Mouse (Mus musculus) kidney, adult 8-10 months (tissue): ENCODE measurements at regions not wholly inside any gene's neighbourhood (a gene's known extent, or its start where the extent isn't known, plus 50 kb on each side); places are given as distances from the start of the nearest gene placed in this dataset.

Experiments used
- DNase-seq, 2 experiments: peaks; one replicate each; pipeline ENCODE4 v3.0.0; 2022

DNA sequence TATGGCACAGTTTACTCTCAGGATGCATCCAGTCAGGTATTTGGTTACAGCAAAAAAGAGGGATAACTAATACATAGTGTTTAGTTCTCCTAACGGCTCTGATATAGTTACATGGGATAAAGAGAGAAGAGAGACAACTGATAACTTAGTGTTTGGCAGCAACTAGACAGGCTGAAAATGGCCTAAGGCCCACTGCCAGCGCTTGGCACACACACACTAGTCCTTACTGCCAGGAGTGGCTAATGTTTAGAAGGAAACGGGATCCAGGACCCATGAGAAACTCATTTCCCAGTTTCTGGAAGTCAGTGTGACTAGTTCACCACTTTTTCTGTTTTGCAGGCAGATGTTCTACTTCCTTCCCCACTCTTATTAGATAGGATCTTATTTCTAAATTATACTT, 633.5 kb upstream of the Cylc2 start:
- peak; percentile 2 to 4 for DNase-seq

DNA sequence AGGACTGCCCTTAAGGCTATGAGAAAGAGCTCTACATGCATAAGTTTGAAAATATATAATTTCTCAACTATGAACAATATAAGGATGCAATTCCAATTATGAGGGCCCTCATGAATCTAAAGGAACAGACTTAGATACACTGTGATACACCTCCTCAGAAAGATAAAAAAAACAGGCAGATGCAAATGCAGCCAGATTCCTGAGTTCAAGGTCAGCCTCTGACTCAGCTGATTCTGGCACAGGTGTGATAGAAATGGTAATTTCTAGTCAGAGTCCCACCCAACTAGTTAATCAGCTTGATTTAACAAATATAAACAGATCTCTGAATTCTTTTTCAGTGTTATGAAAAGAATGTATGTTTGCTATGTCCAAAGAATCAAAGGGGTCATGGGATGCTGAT, 595.8 kb upstream of the Cylc2 start:
- DNase-seq, result no peak
